Mouse (Mus musculus): ENCODE measurements around the gene Rspry1. TPM values are rescaled to one million over a fixed set of nuclear protein-coding genes. Genes with fewer than 3 reads are reported as not detected.
A peak's percentile ranks its signal among the peaks of the same experiment; 100 is the strongest.

The Rspry1 gene
- polyA plus RNA-seq, 1 experiment from 2014 or later = 29.5 TPM

DNA sequence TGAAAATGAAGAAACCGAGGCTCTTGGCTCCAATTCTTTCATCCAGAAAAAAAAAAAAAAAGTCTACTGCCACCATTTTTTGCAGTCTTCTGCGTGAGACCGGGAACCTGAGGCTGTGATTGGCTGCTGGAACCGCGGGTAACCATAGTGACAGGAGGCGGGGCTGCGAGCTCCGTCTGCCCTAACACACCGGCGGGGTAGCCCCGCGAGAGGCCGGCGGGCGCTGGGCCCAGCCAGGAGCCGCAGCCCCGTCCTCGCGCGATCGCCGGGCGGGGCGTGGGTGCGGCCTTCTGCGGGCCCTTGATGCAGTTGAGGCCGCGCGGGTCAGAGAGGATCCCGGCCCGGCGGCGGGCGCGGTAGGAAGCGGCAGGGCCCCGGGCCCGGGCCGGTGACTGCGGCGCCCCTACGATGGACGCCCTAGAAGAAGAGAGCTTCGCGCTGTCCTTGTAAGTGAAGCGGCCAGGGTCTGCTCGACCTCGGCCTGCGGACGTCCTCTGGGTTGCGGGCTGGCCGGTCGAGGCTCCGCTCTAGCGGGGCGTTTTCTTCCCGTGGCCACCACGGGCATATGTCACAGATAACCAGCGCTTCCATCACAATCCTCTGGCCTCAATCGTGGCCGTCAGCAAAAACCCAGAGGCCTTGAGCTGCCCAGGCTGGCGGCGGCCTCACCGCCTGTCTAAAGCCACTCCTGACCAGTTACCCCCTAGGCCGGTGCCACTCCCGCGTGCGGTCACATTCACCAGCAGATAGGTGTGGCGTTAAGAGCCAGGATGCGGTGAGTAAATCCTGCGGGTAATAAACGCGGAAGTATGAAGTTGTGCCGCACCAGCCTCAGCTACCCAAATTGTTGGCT is 64.9 kb downstream of the Rspry1 start, which contains the start of gene Arl2bp:
TSS of gene Arl2bp (plus strand) at position 145 of the 853 bp plus-strand sequence.
- Histone ChIP-seq H3K4me3 (ENCODE audit: low read length) (peak within 1 kb of the TSS; percentile 90), H3K9ac (ENCODE audit: low read depth, low read length) (peak within 1 kb of the TSS; percentile 98), H3K9me3 (ENCODE audit: control insufficient read depth, low read length) (no peaks in the 10 kb centered on the region), H3K36me3 (ENCODE audit: control insufficient read depth, insufficient read depth, low read length) (no peaks in the 10 kb centered on the region), H3K27me3 (replicated peaks; ENCODE audit: control insufficient read depth, insufficient read depth, low read length) (no peaks in the 10 kb centered on the region), H3K4me1 (ENCODE audit: control insufficient read depth, insufficient read depth, low read length) (peaks cover 13% of the 10 kb centered on the region), H3K4me2 (ENCODE audit: low read depth, low read length) (peak within 1 kb of the TSS; percentile 64), H3K27ac (ENCODE audit: low read length) (peak within 1 kb of the TSS; percentile 81)
- WGBS = under 1% methylated on average over 72 of the region's 74 CpGs
- ATAC-seq = peak; percentile 99

- Histone ChIP-seq H3K27ac (ENCODE audit: low read length) (no peak overlapping the region), H3K27me3 (replicated peaks; ENCODE audit: control insufficient read depth, insufficient read depth, low read length) (no peaks in the 10 kb centered on the region), H3K36me3 (ENCODE audit: control insufficient read depth, insufficient read depth, low read length) (peaks cover 12% of the 10 kb centered on the region; the same call in 1 of the 2 replicates), H3K9me3 (ENCODE audit: control insufficient read depth, low read length) (no peaks in the 10 kb centered on the region), H3K4me3 (ENCODE audit: low read length) (no peak overlapping the region), H3K4me1 (ENCODE audit: control insufficient read depth, insufficient read depth, low read length) (peaks cover 12% of the 10 kb centered on the region), H3K4me2 (ENCODE audit: low read depth, low read length) (no peak overlapping the region), H3K9ac (ENCODE audit: low read depth, low read length) (no peak overlapping the region)
- no peak for ATAC-seq
- WGBS = 80% methylated on average over 5 of the region's 5 CpGs
Measured at GRCm38 (mm10) chr8:94674384-94674783, 72.6 kb downstream of the Rspry1 start.

- H3K9ac ChIP-seq (ENCODE audit: low read depth, low read length) = no peak overlapping the region
- H3K9me3 ChIP-seq (ENCODE audit: control insufficient read depth, low read length) = no peaks in the 10 kb centered on the region
- no peak overlapping the region for H3K4me3 ChIP-seq (ENCODE audit: low read length)
- WGBS = 91% methylated on average over 6 of the region's 6 CpGs
- no peak for ATAC-seq
- peaks cover 12% of the 10 kb centered on the region for H3K4me1 ChIP-seq (ENCODE audit: control insufficient read depth, insufficient read depth, low read length)
- peaks cover 12% of the 10 kb centered on the region; the same call in 1 of the 2 replicates for H3K36me3 ChIP-seq (ENCODE audit: control insufficient read depth, insufficient read depth, low read length)
- no peak overlapping the region for H3K27ac ChIP-seq (ENCODE audit: low read length)
- no peaks in the 10 kb centered on the region for H3K27me3 ChIP-seq (replicated peaks; ENCODE audit: control insufficient read depth, insufficient read depth, low read length)
- H3K4me2 ChIP-seq (ENCODE audit: low read depth, low read length) = no peak overlapping the region
Measured at GRCm38 (mm10) chr8:94675923-94676322, 74.2 kb downstream of the Rspry1 start.

GRCm38 (mm10) chr8:94678582-94678981 is 76.8 kb downstream of the Rspry1 start:
- no peaks in the 10 kb centered on the region for H3K27me3 ChIP-seq (replicated peaks; ENCODE audit: control insufficient read depth, insufficient read depth, low read length)
- H3K4me3 ChIP-seq (ENCODE audit: low read length) = no peak overlapping the region
- 18% methylated on average over 9 of the region's 9 CpGs for WGBS
- H3K9me3 ChIP-seq (ENCODE audit: control insufficient read depth, low read length) = no peaks in the 10 kb centered on the region
- H3K4me2 ChIP-seq (ENCODE audit: low read depth, low read length) = no peak overlapping the region
- H3K4me1 ChIP-seq (ENCODE audit: control insufficient read depth, insufficient read depth, low read length) = peaks cover 17% of the 10 kb centered on the region
- H3K27ac ChIP-seq (ENCODE audit: low read length) = peak overlapping the region; percentile 38
- no peak for ATAC-seq
- peaks cover 4% of the 10 kb centered on the region; the same call in 1 of the 2 replicates for H3K36me3 ChIP-seq (ENCODE audit: control insufficient read depth, insufficient read depth, low read length)
- peak overlapping the region; percentile 21; the same call in 1 of the 2 replicates for H3K9ac ChIP-seq (ENCODE audit: low read depth, low read length)

- Histone ChIP-seq H3K27ac (ENCODE audit: low read length) (no peak overlapping the region), H3K27me3 (replicated peaks; ENCODE audit: control insufficient read depth, insufficient read depth, low read length) (no peaks in the 10 kb centered on the region), H3K4me1 (ENCODE audit: control insufficient read depth, insufficient read depth, low read length) (peaks cover 27% of the 10 kb centered on the region), H3K4me3 (ENCODE audit: low read length) (no peak overlapping the region), H3K9ac (ENCODE audit: low read depth, low read length) (no peak overlapping the region), H3K36me3 (ENCODE audit: control insufficient read depth, insufficient read depth, low read length) (no peaks in the 10 kb centered on the region), H3K9me3 (ENCODE audit: control insufficient read depth, low read length) (no peaks in the 10 kb centered on the region), H3K4me2 (ENCODE audit: low read depth, low read length) (no peak overlapping the region)
- WGBS = 90% methylated on average over 3 of the region's 3 CpGs
- no peak for ATAC-seq
Measured at GRCm38 (mm10) chr8:94680414-94680813, 78.7 kb downstream of the Rspry1 start.

DNA sequence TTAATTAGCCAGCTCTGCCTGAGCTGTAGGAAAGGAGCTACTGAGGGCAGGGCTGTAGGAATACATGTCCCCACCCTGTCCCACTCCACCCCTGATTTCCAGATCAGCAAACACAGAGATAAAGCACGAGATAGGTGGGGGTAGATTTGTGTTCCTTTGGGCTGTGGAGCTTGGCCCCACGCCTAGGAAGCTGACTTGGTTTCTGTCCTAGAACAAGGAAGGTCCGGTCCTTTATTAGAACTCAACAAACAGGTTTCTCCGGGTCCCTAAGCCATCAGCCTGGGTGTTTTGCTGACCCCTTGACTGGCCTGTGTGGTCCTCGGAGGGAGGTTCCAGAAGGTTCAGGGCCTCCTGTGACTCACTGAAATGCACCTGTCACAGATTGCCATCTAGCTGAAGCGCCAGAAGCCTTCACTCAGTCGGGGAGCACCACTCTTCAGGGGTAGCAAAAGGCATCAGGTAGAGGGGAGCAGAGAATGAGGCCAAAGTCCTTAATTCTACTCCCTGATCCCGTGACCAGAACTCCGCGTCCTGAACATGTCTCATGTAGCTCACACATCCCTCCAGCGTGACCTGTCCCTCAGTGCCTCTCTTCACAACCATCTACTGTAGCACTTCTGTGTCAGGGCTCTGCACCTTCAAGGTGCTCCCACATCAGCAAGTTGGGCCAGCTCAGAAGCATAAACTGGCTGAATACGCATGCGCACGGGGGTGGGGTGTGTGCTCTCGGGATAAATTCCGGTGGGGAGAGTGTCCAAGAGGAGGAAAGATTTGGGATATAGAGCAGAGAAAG is 81.2 kb downstream of the Rspry1 start:
- no peaks in the 10 kb centered on the region for H3K36me3 ChIP-seq (ENCODE audit: control insufficient read depth, insufficient read depth, low read length)
- peak overlapping the region; percentile 27 for H3K4me2 ChIP-seq (ENCODE audit: low read depth, low read length)
- peak; percentile 86 for ATAC-seq
- 53% methylated on average over 16 of the region's 16 CpGs for WGBS
- no peaks in the 10 kb centered on the region for H3K9me3 ChIP-seq (ENCODE audit: control insufficient read depth, low read length)
- H3K4me1 ChIP-seq (ENCODE audit: control insufficient read depth, insufficient read depth, low read length) = peaks cover 42% of the 10 kb centered on the region
- peak overlapping the region; percentile 93 for H3K27ac ChIP-seq (ENCODE audit: low read length)
- H3K9ac ChIP-seq (ENCODE audit: low read depth, low read length) = peak overlapping the region; percentile 43
- H3K4me3 ChIP-seq (ENCODE audit: low read length) = no peak overlapping the region
- H3K27me3 ChIP-seq (replicated peaks; ENCODE audit: control insufficient read depth, insufficient read depth, low read length) = no peaks in the 10 kb centered on the region

- peak overlapping the region; percentile 93 for H3K27ac ChIP-seq (ENCODE audit: low read length)
- H3K36me3 ChIP-seq (ENCODE audit: control insufficient read depth, insufficient read depth, low read length) = no peaks in the 10 kb centered on the region
- ATAC-seq = no peak
- no peak overlapping the region for H3K4me3 ChIP-seq (ENCODE audit: low read length)
- no peaks in the 10 kb centered on the region for H3K9me3 ChIP-seq (ENCODE audit: control insufficient read depth, low read length)
- H3K4me2 ChIP-seq (ENCODE audit: low read depth, low read length) = no peak overlapping the region
- H3K4me1 ChIP-seq (ENCODE audit: control insufficient read depth, insufficient read depth, low read length) = peaks cover 31% of the 10 kb centered on the region
- H3K27me3 ChIP-seq (replicated peaks; ENCODE audit: control insufficient read depth, insufficient read depth, low read length) = no peaks in the 10 kb centered on the region
- WGBS = 77% methylated on average over 4 of the region's 4 CpGs
- H3K9ac ChIP-seq (ENCODE audit: low read depth, low read length) = peak overlapping the region; percentile 38; the same call in 1 of the 2 replicates
Measured at GRCm38 (mm10) chr8:94684287-94684686, 82.5 kb downstream of the Rspry1 start.

- Histone ChIP-seq H3K4me3 (ENCODE audit: low read length) (0 out of 2 replicates have a peak overlapping the region, but pooled peaks have one; percentile 1), H3K27me3 (replicated peaks; ENCODE audit: control insufficient read depth, insufficient read depth, low read length) (no peaks in the 10 kb centered on the region), H3K27ac (ENCODE audit: low read length) (peak overlapping the region; percentile 83), H3K9ac (ENCODE audit: low read depth, low read length) (peak overlapping the region; percentile 55), H3K9me3 (ENCODE audit: control insufficient read depth, low read length) (no peaks in the 10 kb centered on the region), H3K4me2 (ENCODE audit: low read depth, low read length) (peak overlapping the region; percentile 17; the same call in 1 of the 2 replicates), H3K36me3 (ENCODE audit: control insufficient read depth, insufficient read depth, low read length) (no peaks in the 10 kb centered on the region), H3K4me1 (ENCODE audit: control insufficient read depth, insufficient read depth, low read length) (peaks cover 30% of the 10 kb centered on the region)
- ATAC-seq = peak; percentile 47
- 57% methylated on average over 9 of the region's 9 CpGs for WGBS
Measured at GRCm38 (mm10) chr8:94685953-94686352, 84.2 kb downstream of the Rspry1 start.

DNA sequence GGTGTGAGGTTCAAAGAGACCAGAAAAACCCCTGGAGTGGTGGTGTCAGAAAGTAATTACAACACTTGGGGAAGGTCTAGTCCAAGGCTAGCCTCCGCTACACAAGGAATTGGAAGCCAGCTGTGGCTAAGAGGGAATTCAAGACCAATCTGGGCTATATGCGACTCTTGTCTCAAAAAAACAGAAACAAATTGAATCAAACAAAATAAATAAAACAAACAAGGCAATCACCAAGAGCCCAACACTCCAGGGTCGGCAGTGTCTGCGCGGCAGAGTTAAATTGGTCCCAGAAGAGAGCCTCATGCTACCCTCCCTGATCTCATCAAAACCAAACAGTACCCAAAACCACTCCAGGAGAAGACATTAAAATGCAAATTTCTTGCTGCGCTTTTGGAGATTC is 93.0 kb downstream of the Rspry1 start:
- 15% methylated on average over 6 of the region's 6 CpGs for WGBS
- Histone ChIP-seq H3K4me1 (ENCODE audit: control insufficient read depth, insufficient read depth, low read length) (peaks cover 9% of the 10 kb centered on the region), H3K27ac (ENCODE audit: low read length) (no peak overlapping the region), H3K9ac (ENCODE audit: low read depth, low read length) (no peak overlapping the region), H3K4me3 (ENCODE audit: low read length) (peak overlapping the region; percentile 64), H3K4me2 (ENCODE audit: low read depth, low read length) (peak overlapping the region; percentile 85; the same call in 1 of the 2 replicates), H3K9me3 (ENCODE audit: control insufficient read depth, low read length) (no peaks in the 10 kb centered on the region), H3K27me3 (replicated peaks; ENCODE audit: control insufficient read depth, insufficient read depth, low read length) (peaks cover 18% of the 10 kb centered on the region), H3K36me3 (ENCODE audit: control insufficient read depth, insufficient read depth, low read length) (no peaks in the 10 kb centered on the region)
- no peak for ATAC-seq

All from intestine, embryonic 16.5 days (tissue).